Mouse (Mus musculus): Measurements from ENCODE around the gene Uso1. TPM values are rescaled to one million over a fixed set of nuclear protein-coding genes. Genes with fewer than 3 reads are reported as not detected.
"Not testable (repeated sequence)": the region's sequence is repeated elsewhere in the genome, so short reads cannot be mapped to it uniquely, and the experiment has no call there.

The Uso1 gene
- polyA plus RNA-seq, 1 experiment from 2014 or later, result 26.9 TPM

- H3K9me3 ChIP-seq (ENCODE audit: control insufficient read depth, low read length), result no peaks in the 10 kb centered on the region
These were observed 7.4 kb downstream of the Uso1 start for GRCm38 (mm10) chr5:92144954-92145708.

GRCm38 (mm10) chr5:92148248-92148647, 10.5 kb downstream of the Uso1 start:
- WGBS, result 86% methylated on average over 3 of the region's 3 CpGs
- no peak overlapping the region for H3K4me2 ChIP-seq (ENCODE audit: low read depth)
- no peak for DNase-seq (ENCODE audit: low spot score)
- no peaks in the 10 kb centered on the region for H3K9me3 ChIP-seq (ENCODE audit: control insufficient read depth, low read length)
- no peak overlapping the region for H3K9ac ChIP-seq (ENCODE audit: low read length)
- H3K27ac ChIP-seq (ENCODE audit: low read depth, low read length), result no peak overlapping the region
- no peaks in the 10 kb centered on the region for H3K27me3 ChIP-seq (ENCODE audit: control insufficient read depth, insufficient read depth, low read length)
- H3K4me3 ChIP-seq (ENCODE audit: low read depth, low read length), result no peak overlapping the region
- H3K4me1 ChIP-seq (ENCODE audit: control insufficient read depth, insufficient read depth, low read length), result no peaks in the 10 kb centered on the region
- no peak for ATAC-seq (ENCODE audit: insufficient read depth, low FRiP score, low TSS enrichment)
- H3K36me3 ChIP-seq (ENCODE audit: control insufficient read depth, insufficient read depth, low read length), result no peaks in the 10 kb centered on the region; the same call in 1 of the 2 replicates

More at GRCm38 (mm10) chr5:92144954-92145708, 7.4 kb downstream of the Uso1 start:
- H3K9ac ChIP-seq (ENCODE audit: low read length), result no peak overlapping the region
- no peak overlapping the region for H3K27ac ChIP-seq (ENCODE audit: low read depth, low read length)
- ATAC-seq (ENCODE audit: insufficient read depth, low FRiP score, low TSS enrichment), result no peak
- no peak for DNase-seq (ENCODE audit: low spot score)
- no peak overlapping the region for H3K4me3 ChIP-seq (ENCODE audit: low read depth, low read length)
- H3K4me2 ChIP-seq (ENCODE audit: low read depth), result no peak overlapping the region
- no peaks in the 10 kb centered on the region for H3K4me1 ChIP-seq (ENCODE audit: control insufficient read depth, insufficient read depth, low read length)
- H3K27me3 ChIP-seq (ENCODE audit: control insufficient read depth, insufficient read depth, low read length), result no peaks in the 10 kb centered on the region
- 90% methylated on average over 7 of the region's 7 CpGs for WGBS
- H3K36me3 ChIP-seq (ENCODE audit: control insufficient read depth, insufficient read depth, low read length), result no peaks in the 10 kb centered on the region

DNA sequence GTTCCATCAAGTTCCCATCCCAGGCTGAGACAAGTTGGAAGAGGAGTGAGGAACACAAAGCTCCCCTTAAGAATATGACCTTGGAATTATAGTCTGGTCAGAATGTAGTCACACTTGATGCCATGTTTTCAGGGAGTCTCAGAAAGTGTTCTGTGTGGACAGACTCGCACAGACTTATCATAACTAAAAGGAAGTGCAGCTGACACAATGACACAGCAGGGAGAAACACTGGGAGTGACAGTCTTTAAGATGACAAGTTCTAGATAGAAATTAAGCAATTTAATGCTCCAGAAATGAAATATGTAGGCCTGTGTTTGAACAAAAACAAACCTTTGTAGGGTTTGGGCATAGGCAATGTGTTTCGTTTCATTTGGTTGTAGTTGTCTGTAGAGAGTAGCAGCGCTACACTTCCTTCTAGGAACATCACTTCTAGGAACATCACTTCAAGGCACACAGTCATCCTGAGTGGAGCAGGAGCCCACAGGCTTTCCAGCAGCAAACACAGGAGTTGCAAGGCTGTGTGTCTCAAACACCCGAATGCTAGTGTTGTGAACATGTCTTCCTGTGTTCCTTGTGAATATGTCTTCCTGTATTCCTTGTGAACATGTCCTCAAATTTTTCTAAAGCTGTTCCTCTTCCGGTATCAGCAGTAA, 11.7 kb downstream of the Uso1 start:
- no peak for DNase-seq (ENCODE audit: low spot score)
- WGBS, result 91% methylated on average over 5 of the region's 5 CpGs
- Histone ChIP-seq H3K27ac (ENCODE audit: low read depth, low read length) (no peak overlapping the region), H3K4me2 (ENCODE audit: low read depth) (no peak overlapping the region), H3K4me3 (ENCODE audit: low read depth, low read length) (no peak overlapping the region), H3K9me3 (ENCODE audit: control insufficient read depth, low read length) (no peaks in the 10 kb centered on the region; the same call in 1 of the 2 replicates), H3K36me3 (ENCODE audit: control insufficient read depth, insufficient read depth, low read length) (no peaks in the 10 kb centered on the region; the same call in 1 of the 2 replicates), H3K4me1 (ENCODE audit: control insufficient read depth, insufficient read depth, low read length) (no peaks in the 10 kb centered on the region), H3K9ac (ENCODE audit: low read length) (no peak overlapping the region), H3K27me3 (ENCODE audit: control insufficient read depth, insufficient read depth, low read length) (no peaks in the 10 kb centered on the region)
- no peak for ATAC-seq (ENCODE audit: insufficient read depth, low FRiP score, low TSS enrichment)

- DNase-seq (ENCODE audit: low spot score) (no peak), ATAC-seq (ENCODE audit: insufficient read depth, low FRiP score, low TSS enrichment) (no peak)
- no peak overlapping the region for H3K4me2 ChIP-seq (ENCODE audit: low read depth)
- no peaks in the 10 kb centered on the region for H3K4me1 ChIP-seq (ENCODE audit: control insufficient read depth, insufficient read depth, low read length)
- H3K27me3 ChIP-seq (ENCODE audit: control insufficient read depth, insufficient read depth, low read length), result no peaks in the 10 kb centered on the region
- H3K36me3 ChIP-seq (ENCODE audit: control insufficient read depth, insufficient read depth, low read length), result no peaks in the 10 kb centered on the region; the same call in none of the 2 replicates
- no peaks in the 10 kb centered on the region; the same call in 1 of the 2 replicates for H3K9me3 ChIP-seq (ENCODE audit: control insufficient read depth, low read length)
- 95% methylated on average over 3 of the region's 3 CpGs for WGBS
- no peak overlapping the region for H3K27ac ChIP-seq (ENCODE audit: low read depth, low read length)
- H3K9ac ChIP-seq (ENCODE audit: low read length), result no peak overlapping the region
- no peak overlapping the region for H3K4me3 ChIP-seq (ENCODE audit: low read depth, low read length)
These were observed 17.1 kb downstream of the Uso1 start for GRCm38 (mm10) chr5:92154861-92155260.

DNA sequence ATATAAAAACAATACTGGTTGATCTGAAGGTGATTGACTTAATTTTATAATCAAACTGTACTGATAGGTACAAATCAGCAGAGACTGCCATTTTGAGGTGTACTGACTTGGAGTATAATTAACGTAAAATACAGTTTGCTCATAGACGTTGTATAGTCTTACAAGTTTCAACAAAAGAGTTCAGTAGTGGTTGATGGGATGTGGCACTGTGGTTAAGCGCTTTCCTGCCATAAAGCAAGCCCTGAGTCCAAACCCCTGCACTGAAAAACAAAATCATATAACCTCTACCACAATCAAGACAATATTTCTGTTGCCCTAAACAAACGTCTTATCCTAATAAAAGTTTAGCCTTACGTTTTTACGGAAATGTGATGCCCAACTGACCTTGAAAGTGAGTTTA, 28.2 kb downstream of the Uso1 start:
- Histone ChIP-seq H3K9ac (ENCODE audit: low read length) (no peak overlapping the region), H3K36me3 (ENCODE audit: control insufficient read depth, insufficient read depth, low read length) (no peaks in the 10 kb centered on the region; the same call in 1 of the 2 replicates), H3K9me3 (ENCODE audit: control insufficient read depth, low read length) (no peaks in the 10 kb centered on the region), H3K27me3 (ENCODE audit: control insufficient read depth, insufficient read depth, low read length) (no peaks in the 10 kb centered on the region), H3K4me1 (ENCODE audit: control insufficient read depth, insufficient read depth, low read length) (no peaks in the 10 kb centered on the region), H3K4me2 (ENCODE audit: low read depth) (no peak overlapping the region), H3K27ac (ENCODE audit: low read depth, low read length) (no peak overlapping the region), H3K4me3 (ENCODE audit: low read depth, low read length) (no peak overlapping the region)
- 91% methylated on average over 6 of the region's 6 CpGs for WGBS
- DNase-seq (ENCODE audit: low spot score) (no peak), ATAC-seq (ENCODE audit: insufficient read depth, low FRiP score, low TSS enrichment) (no peak)

DNA sequence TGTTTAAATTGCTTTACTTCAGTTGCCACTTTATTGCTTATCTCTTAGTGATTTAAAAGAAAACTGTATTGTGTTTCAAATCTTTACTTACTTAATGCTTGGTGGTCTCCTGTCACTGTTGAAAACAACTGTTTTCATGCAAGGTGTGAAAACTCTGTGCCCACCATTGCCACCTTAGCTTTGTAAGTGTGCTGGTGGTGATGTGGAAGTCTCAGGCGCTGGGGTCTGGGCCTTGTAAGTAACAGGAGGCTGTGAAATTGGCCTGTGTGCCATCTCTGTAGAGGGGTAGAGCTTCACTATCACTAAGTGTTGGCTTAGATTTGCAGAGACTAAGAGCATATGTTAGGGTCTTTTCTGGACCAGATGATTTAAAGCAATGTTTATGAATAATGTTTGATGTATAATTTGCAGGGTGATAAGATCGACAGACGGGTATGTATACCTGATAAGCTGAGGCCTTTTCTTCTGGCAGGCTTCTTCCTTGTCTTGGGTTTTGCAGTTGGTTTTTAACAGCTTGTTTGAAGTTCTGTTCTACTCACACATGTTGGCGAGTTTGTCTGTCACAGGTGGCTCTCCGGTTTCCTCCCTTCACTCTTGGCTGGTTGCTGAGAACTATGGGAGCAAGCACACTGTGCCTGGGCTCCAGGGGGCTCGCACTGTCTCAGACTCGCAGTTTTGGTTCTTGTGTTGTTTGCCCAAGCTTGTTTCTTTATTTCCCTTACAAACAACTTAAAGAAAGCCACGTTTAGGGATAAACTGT, 45.5 kb downstream of the Uso1 start:
- H3K27me3 ChIP-seq (ENCODE audit: control insufficient read depth, insufficient read depth, low read length), result no peaks in the 10 kb centered on the region
- no peaks in the 10 kb centered on the region for H3K9me3 ChIP-seq (ENCODE audit: control insufficient read depth, low read length)
- no peak overlapping the region for H3K4me2 ChIP-seq (ENCODE audit: low read depth)
- H3K27ac ChIP-seq (ENCODE audit: low read depth, low read length), result no peak overlapping the region
- H3K4me1 ChIP-seq (ENCODE audit: control insufficient read depth, insufficient read depth, low read length), result no peaks in the 10 kb centered on the region
- H3K9ac ChIP-seq (ENCODE audit: low read length), result no peak overlapping the region
- ATAC-seq (ENCODE audit: insufficient read depth, low FRiP score, low TSS enrichment), result no peak
- peaks cover 6% of the 10 kb centered on the region for H3K36me3 ChIP-seq (ENCODE audit: control insufficient read depth, insufficient read depth, low read length)
- no peak for DNase-seq (ENCODE audit: low spot score)
- WGBS, result 87% methylated on average over 8 of the region's 8 CpGs
- no peak overlapping the region for H3K4me3 ChIP-seq (ENCODE audit: low read depth, low read length)

DNA sequence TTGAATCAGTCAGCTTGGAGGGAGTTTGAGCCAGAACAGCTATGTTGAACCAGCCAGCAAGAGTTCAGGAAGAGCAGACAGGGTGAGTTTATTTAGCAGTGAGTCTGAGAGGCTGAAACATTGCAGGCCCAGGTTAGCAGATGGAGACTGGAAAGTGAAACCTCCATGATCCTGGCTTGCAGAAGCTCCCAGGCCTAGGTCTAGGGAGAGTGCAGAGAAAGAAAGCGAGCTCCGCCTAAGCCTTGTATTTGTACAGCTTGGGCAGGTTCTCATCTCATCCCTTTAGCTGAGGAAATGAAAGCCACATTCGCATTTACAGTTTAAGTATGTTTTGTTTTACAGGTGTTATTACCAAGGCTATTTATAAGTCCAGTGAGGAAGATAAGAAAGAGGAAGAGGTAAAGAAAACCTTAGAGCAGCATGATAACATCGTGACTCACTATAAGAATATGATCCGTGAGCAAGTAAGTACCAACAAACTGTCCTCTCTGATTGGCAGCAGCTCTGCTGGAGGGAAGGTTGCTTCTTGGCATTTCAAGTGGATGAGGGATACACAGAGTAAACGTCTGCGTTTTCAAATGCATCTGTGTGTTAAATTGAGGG, 51.2 kb downstream of the Uso1 start:
- H3K4me1 ChIP-seq (ENCODE audit: control insufficient read depth, insufficient read depth, low read length), result no peaks in the 10 kb centered on the region
- H3K27ac ChIP-seq (ENCODE audit: low read depth, low read length), result no peak overlapping the region
- H3K4me3 ChIP-seq (ENCODE audit: low read depth, low read length), result no peak overlapping the region
- H3K36me3 ChIP-seq (ENCODE audit: control insufficient read depth, insufficient read depth, low read length), result peaks cover 10% of the 10 kb centered on the region
- 95% methylated on average over 7 of the region's 7 CpGs for WGBS
- DNase-seq (ENCODE audit: low spot score) (no peak), ATAC-seq (ENCODE audit: insufficient read depth, low FRiP score, low TSS enrichment) (no peak)
- no peak overlapping the region for H3K4me2 ChIP-seq (ENCODE audit: low read depth)
- no peaks in the 10 kb centered on the region for H3K27me3 ChIP-seq (ENCODE audit: control insufficient read depth, insufficient read depth, low read length)
- H3K9ac ChIP-seq (ENCODE audit: low read length), result no peak overlapping the region
- H3K9me3 ChIP-seq (ENCODE audit: control insufficient read depth, low read length), result no peaks in the 10 kb centered on the region

GRCm38 (mm10) chr5:92195716-92196115, 58.0 kb downstream of the Uso1 start:
- not testable (repeated sequence) for H3K9me3 ChIP-seq (ENCODE audit: control insufficient read depth, low read length); H3K9ac ChIP-seq (ENCODE audit: low read length); H3K4me1 ChIP-seq (ENCODE audit: control insufficient read depth, insufficient read depth, low read length); H3K27me3 ChIP-seq (ENCODE audit: control insufficient read depth, insufficient read depth, low read length); H3K27ac ChIP-seq (ENCODE audit: low read depth, low read length); H3K4me2 ChIP-seq (ENCODE audit: low read depth); H3K36me3 ChIP-seq (ENCODE audit: control insufficient read depth, insufficient read depth, low read length); ATAC-seq (ENCODE audit: insufficient read depth, low FRiP score, low TSS enrichment); H3K4me3 ChIP-seq (ENCODE audit: low read depth, low read length)
- DNase-seq (ENCODE audit: low spot score), result peak; percentile 31
- WGBS, result 63% methylated on average over 2 of the region's 2 CpGs

Data from neural tube, embryonic 11.5 days (tissue).